Mouse (Mus musculus): ENCODE measurements around the gene Gapt.
"Not testable (repeated sequence)": the region's sequence is repeated elsewhere in the genome, so short reads cannot be mapped to it uniquely, and the experiment has no call there.

The Gapt gene

DNA sequence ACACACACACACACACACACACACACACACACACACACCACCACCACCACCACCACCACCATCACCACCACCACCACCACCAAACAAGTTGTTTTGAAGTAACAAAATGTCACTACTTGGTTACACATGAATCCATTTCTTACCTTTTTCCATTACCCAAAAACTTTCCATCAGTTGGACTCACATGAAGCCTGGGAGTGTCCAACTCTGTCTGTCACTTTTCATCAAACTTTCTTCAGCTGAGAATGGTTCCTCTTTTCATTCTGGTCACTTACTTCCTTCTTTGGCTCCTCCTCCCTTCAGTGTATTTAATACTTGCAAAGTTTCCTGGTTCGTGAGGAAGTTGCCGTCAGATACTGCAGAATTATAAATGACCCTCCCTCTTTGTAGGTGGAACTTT lies at the start of gene Gapt:
Gene Gapt, minus strand, starts transcription at position 259 of the 400 bp plus-strand sequence.
- DNase-seq (ENCODE audit: extremely low spot score, low read depth, low spot score), result no peak

DNA sequence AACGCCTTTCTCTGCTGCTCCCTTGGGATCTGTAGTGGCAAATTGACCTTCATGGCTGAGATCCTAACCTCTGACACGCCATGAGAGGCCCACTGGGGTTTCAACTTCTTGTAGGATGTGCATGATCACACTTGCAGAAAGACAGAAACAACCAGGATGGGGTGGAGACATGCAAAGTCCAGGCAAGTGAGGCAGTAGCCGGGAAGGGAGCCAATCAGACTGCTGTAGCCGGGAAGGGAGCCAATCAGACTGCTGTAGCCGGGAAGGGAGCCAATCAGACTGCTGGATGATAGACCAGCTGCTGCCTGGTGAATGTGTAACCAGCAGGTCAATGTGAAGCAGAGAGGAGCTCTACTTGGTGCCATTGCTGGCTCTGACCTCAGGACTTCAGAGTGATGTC lies 49.2 kb upstream of the Gapt start:
- no peak for DNase-seq (ENCODE audit: extremely low spot score, low read depth, low spot score)

DNA sequence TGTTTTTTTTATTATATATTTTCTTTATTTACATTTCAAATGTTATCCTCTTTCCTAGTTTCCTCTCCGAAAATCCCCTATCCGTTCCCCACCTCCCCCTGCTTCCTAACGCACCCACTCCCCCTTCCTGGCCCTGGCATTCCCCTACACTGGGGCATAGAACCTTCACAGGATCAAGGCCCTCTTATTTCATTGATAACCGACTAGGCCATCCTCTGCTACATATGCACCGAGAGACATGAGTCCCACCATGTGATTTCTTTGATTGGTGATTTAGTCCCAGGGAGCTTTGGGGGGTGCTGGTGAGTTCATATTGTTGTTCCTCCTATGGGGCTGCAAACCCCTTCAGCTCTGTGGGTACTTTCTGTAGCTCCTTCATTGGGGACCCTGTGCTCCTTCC lies 47.7 kb upstream of the Gapt start:
- not testable (repeated sequence) for DNase-seq (ENCODE audit: extremely low spot score, low read depth, low spot score)

DNA sequence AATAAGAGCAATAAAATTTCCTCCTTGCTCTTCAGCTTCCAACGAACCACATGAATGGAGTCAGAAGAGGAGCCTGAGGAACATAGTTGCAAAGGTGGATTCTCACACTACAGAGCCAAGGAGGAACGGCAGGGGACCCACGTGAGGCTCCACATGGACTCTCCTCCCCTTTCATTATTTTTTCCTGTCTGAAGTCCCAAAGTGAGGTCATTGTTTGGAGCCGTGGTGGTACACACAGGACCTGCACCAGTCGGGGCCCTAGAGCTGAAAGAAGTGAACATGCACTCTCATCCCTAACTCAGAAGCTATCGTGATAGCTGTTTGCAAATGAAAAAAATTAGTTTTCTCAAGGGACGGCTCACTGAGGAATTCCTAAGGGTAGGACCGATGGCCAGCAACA lies 47.1 kb upstream of the Gapt start:
- no peak for DNase-seq (ENCODE audit: extremely low spot score, low read depth, low spot score)

DNA sequence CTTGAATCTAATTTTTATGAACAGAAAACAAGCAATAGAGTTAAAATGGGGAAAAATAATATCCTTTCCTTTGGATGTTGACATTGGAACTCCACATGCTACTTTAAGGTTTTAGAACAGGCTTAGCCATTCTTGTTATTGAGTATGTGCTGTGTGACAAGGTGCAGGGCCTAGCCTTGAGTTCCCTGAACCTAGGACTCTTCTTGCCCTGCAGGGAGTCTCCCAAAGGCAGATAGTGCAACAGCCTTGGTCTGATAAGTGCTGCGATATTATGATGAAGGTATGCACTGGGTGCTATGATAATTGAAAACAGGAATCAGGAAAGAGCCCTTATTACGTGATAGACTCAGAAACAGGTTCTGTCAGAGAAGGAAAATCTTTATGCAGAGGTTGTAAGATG lies 44.9 kb upstream of the Gapt start:
- DNase-seq (ENCODE audit: extremely low spot score, low read depth, low spot score), result no peak

DNA sequence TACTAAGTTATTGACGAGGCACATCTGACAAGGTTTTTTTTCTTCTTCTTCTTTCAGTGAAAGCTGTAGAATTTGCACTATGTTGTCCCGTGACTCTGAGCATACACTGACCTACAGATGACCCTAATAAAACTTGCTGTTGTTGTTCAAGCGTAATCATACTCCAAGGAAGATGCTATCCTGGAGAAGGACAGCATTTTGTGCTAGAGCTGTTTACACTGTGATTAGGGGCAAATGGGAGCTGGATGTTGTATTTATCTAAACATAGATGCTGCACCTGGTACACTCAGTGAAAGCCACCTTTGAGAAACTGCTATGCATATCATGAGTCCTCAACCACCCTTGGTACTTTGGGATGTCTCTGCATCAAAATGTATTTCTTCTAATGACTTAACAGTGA lies 44.4 kb upstream of the Gapt start:
- DNase-seq (ENCODE audit: extremely low spot score, low read depth, low spot score), result no peak

DNA sequence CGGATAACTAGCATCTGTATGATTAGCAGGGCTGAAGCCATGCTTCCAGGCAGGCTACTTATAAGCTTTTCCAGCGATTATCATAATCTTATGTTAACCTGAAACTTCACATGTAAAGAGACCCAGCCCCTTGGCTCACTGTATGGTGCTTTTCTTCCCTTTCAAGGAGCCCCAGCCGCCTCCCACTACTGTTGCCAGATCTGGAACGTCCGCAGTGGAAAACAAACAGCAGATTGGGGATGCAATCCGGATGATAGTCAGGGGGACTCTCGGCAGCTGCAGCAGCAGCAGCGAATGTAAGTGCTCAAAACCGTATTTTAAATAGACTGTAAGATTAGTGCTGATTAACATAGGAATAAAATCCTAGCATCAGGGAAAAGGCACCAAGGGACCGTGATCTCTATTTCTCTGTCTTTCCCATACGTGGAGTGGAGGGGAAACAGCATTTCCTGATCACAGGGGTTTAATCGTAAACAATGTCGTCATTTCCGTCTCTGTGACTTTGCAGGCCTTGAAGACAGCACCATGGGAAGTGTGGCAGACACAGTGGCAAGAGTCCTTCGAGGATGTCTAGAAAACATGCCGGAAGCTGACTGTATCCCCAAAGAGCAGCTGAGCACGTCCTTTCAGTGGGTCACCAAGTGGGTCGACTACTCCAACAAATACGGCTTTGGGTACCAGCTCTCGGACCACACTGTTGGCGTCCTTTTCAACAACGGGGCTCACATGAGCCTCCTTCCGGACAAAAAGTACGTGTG lies 41.7 kb upstream of the Gapt start:
- no peak for DNase-seq (ENCODE audit: extremely low spot score, low read depth, low spot score)

DNA sequence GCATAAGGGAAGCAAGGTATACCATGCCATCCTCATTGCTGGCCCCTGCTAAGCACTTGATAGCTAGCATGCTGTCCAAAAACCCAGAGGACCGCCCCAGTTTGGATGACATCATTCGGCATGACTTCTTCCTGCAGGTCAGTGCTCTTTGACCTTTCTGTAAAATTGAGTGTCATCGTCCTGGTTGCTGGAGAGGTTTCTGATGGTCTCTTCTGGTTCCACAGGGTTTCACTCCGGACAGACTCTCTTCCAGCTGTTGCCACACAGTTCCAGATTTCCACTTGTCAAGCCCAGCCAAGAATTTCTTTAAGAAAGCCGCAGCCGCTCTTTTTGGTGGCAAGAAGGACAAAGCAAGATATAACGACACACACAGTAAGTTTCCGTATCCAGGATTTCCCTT lies 40.8 kb upstream of the Gapt start:
- no peak for DNase-seq (ENCODE audit: extremely low spot score, low read depth, low spot score)

DNA sequence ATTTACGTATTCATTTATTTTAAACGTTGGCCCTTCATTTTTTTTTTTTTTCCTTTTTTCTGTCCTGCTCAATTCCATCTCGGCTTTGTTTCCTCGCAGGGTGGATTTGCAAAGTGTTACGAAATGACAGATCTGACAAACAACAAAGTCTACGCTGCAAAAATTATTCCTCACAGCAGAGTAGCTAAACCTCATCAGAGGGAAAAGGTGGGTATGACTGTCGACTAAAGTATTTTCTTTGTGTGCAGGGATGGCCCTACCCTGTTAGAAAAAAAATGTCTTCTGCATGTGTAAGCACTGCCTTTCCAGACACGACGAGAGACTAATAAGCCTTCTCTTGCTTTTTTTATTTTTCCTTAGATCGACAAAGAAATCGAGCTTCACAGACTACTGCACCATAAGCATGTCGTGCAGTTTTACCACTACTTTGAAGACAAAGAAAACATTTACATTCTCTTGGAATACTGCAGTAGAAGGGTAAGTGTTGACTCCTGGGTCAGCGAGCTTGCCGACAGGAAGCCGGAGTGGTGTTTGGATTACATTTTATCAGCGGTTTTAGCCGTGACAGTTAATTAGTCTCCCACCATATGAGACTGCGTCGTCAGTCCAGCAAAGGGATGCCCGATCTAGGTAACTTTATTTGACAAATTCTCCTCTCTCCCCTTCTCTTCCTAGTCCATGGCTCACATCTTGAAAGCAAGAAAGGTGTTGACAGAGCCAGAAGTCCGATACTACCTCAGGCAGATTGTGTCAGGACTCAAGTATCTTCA lies 39.1 kb upstream of the Gapt start:
- no peak for DNase-seq (ENCODE audit: extremely low spot score, low read depth, low spot score)

DNA sequence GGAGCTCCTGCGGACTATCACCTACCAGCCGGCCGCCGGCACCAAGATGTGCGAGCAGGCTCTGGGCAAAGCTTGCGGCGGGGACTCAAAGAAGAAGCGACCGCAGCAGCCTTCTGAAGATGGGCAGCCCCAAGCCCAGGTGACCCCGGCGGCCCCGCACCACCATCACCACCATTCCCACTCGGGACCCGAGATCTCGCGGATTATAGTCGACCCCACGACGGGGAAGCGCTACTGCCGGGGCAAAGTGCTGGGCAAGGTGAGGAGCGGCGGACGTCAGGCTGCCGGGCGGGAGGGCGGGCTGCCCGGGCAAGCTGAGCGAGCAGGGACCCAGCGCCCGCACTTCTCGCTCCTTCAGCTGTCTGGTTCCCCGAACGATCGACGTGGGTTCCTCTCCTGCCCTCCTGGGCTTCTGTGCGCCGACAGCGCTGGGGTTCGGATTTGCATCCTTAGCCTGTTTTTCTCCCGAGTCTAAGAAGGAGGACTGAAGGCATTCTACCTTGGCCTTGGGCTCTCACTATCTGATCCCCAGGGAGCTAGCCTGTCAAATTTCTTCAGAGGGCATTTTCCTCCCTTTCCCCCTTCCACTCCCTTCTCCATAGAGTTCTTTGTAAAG lies 38.3 kb upstream of the Gapt start:
- no peak for DNase-seq (ENCODE audit: extremely low spot score, low read depth, low spot score)

DNA sequence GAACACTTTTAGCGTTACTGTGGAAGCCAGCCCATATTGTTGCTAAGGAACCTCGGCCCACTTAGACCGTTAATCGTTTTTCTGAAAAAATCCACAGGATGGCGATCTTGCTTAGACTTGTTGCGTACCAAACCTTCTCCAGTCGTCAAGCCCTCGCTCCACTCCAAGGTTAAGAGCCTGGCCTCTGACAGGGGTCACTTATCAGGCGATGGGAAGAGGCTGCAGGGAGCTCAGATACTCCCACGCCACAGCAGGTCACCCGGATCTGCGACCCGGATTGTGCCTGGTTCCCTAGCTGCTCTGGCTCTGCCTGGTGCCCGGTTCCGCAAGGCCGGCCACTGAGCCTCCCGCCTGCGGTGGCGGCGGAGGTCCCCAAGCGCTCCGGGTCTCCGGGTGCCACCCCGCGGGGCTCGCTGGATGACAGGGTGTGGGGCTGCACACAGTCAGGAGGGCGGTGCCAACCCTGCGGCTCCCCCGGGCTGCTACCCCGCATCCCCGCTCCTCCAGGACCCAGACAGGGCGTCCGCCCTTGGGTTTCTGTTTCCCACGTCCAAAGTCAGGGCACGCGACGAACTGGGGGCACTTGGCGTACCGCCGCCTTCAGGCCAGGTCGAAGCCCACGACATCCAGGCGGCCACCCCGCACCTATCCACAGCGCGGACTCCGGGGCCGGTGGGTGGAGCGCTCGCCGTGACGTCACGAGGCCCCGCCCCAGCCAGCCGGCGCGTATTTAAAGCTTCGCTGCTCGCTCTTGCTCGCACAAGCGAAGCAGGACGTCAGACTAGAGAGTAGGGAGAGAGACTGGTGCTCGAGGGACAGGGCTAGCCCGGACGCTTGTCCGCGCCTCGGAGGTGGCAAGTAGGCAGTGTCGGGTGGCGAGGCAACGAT lies 37.5 kb upstream of the Gapt start, which contains the start of gene Plk2:
Gene Plk2, plus strand, starts transcription at position 756 of the 888 bp plus-strand sequence.
- DNase-seq (ENCODE audit: extremely low spot score, low read depth, low spot score), result peak; percentile 67

DNA sequence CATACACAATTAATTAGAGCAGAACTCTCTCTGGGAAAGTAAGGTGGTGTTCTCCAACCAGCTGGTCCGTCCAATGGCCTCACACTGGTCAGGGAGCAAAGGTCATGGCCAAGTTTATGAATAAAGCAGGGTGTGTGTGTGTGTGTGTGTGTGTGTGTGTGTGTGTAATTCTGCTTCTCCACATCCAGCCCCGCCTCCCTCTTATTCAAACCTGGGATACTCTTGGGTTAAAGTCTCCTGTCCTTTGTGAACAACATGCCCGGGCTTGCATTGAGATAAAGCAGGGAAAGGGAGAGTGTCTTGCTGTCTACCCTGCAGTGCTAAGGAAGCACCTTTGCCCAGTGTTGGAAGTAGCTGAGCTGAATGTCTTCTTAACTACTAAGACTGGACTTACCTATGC lies 35.6 kb upstream of the Gapt start:
- DNase-seq (ENCODE audit: extremely low spot score, low read depth, low spot score), result no peak

DNA sequence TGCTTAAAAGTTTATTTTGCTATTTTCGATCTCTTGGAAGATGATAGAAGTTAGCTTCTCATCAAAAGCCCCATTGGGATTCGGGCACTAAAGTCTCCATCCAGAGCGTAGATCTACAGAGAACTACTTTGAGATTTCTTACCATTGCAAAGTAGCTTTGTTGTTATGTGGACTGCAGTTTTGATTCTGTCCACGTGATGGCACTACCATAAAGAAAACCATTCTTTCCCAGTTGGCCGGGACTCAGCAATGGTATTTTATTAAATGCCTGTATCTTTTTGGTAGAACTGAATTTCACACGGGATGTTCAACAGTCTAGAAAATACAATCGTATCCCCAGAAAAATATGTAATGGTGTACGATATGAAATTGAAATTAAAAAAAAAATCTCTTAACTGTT lies 35.2 kb upstream of the Gapt start:
- DNase-seq (ENCODE audit: extremely low spot score, low read depth, low spot score), result no peak

DNA sequence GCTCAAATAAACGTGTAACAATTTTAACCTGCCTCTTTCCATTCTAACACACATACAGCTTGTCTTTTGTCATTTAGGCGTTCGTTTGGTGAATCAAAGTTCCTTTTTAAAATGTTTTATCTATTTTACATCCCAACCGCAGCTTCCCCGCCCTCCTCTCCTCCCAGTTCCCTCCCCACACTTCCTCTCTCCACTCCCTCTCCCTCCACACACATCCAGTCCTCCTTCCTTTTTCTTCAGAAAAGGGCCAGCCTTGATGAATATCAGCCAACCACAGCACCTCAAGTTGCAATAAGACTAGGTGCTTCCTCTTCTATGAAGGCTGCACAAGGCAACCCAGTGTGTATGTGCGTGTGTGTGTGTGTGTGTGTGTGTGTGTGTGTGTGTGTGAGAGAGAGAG lies 27.5 kb upstream of the Gapt start:
- no peak for DNase-seq (ENCODE audit: extremely low spot score, low read depth, low spot score)

DNA sequence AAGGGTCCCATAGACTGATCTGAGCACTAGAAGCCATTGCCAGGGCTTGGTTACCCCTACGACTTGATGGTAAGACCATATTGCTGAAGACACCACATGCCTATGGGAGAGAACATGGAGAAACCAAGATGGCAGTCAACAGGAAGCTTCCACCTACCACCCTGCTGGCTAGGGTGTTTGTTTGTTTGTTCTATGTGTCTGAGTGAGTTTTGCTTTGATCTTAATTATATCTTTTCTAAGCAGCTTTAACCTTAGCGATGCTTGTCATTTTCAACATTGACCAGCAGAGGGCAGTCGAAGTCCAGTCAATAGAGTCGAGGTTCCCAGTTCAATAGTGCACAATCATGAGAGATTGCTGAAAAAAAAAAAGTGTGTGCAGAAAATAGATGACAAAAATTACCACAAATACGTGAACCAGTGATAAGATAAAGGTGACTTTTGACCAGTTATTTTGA lies 25.5 kb upstream of the Gapt start:
- DNase-seq (ENCODE audit: extremely low spot score, low read depth, low spot score), result no peak

DNA sequence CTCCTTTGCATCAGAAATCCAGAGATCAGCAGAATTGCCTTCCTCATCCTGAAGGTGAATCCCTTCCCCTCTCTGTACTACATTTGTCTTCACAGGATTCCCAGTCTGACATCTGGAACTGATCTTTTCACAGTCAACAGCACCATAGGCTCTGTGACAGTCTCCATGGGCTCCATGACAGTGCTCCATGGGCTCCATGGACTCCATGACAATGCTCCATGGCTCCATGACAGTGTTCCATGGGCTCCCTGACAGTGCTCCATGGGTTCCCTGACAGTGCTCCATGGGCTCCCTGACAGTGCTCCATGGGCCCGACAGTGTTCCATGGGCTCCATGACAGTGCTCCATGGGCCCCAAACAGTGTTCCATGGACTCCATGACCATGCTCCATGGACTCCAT lies 12.7 kb upstream of the Gapt start:
- no peak for DNase-seq (ENCODE audit: extremely low spot score, low read depth, low spot score)

DNA sequence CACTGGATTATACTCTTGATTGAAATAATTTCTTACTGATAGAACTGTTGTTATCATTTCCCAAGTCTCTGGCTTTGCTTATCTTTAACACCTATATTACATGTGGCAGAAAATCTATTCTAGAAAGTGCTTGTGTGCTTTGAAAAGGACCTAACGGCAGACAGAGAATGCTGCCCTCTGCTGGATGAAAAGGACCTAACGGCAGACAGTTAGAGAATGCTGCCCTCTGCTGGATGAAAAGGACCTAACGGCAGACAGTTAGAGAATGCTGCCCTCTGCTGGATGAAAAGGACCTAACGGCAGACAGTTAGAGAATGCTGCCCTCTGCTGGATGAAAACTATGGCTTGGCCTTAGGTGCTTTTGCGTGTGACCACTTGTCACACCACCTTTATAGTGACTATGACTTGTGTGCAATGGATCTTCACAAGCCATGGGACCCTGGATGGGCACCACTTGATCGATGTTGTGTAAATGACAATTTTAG lies 11.6 kb upstream of the Gapt start:
- DNase-seq (ENCODE audit: extremely low spot score, low read depth, low spot score), result not testable (repeated sequence)

DNA sequence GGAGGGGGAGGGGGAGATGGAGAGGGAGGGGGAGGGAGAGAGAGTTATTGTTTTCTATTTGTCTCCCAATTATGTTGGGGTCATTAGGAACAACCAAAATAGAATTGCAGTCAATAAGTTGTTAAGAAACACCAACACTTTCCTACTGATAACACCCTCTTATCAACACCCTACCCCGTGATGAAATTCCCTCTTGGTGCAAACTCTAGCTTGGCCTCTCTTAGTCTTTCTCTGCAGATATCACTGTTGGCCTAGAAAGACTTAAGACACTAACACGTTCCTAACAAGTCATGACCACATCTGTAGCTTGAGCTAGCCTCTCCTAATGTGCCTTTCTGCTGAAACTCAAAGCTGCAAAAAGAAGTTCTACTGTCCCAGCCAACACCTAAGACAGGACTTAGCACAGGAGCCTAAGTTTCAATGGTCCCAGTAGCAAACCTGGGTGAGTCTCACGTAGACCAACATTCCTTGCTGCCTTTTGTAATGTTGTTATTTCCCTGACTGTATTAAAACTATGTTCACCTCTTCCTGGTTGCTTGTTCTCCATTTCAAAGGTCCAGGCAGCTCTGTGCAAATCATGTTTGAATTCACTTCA lies 11.1 kb upstream of the Gapt start:
- DNase-seq (ENCODE audit: extremely low spot score, low read depth, low spot score), result no peak

DNA sequence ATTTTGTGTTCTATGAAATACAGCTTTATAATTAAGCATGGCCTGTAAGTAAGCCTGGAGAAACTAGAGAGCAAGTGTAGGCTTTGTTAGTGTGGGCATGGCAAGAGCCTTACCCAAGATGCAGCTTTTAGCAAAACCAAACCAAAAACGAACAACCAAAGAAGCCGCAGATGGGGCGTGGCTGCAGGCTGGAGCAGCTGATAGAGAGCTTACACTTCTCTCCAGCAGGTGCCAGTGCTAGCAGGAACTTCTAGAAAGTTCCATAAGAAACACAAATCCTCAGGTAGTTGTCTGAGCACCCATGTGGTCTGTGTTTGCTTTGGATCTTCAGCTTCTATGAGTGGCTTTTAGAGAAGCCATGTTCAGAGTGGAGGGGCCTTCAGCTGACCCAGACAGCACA lies 9.5 kb upstream of the Gapt start:
- DNase-seq (ENCODE audit: extremely low spot score, low read depth, low spot score), result no peak

DNA sequence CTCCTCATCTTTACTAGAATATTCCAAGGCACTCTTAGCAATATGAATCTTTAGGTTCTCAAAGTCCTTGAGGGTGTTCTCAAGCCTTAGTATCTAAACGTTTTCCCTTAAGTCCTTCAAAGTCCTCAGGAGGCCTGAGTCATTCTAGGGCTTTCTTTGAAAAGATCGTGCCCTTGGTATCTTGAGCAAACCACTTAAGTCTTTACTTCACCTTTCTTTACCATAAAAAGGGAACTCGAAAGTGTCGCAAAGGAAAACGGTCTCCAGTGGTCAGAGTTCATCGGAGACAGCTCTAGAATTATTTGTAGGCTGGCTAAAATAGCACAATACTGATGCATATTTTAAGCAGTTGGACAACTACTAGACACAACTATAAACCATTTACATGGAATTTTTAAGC lies 6.7 kb upstream of the Gapt start:
- no peak for DNase-seq (ENCODE audit: extremely low spot score, low read depth, low spot score)

Measured in hindlimb bud, embryonic 11.5 days (tissue).